Mouse (Mus musculus) testis, adult 2 months (tissue): ENCODE measurements around the gene Lbr.

ENCODE experiments used
- CTCF ChIP-seq: fragments of 200-500 bp; IDR thresholded peaks from 2 replicates; pipeline ENCODE4 v1.5.1; 2012; ENCODE audit warnings: low read depth, mild to moderate bottlenecking, inconsistent platforms, low read length, moderate library complexity; ENCODE audit not compliant: control insufficient read depth, insufficient read depth, insufficient replicate concordance
- POLR2A ChIP-seq: fragments of 200-500 bp; IDR thresholded peaks from 2 replicates; pipeline ENCODE4 v1.6.1; 2012; ENCODE audit warnings: low read depth, mild to moderate bottlenecking, inconsistent platforms, low read length, moderate library complexity; ENCODE audit not compliant: control insufficient read depth

GRCm38 (mm10) chr1:181771871-181772270, 71.0 kb downstream of the Lbr start:
- TF ChIP-seq CTCF (no peak), POLR2A (no peak)
